9 mouse cellular contexts compared by ENCODE assay signal in the genomic region with DNA sequence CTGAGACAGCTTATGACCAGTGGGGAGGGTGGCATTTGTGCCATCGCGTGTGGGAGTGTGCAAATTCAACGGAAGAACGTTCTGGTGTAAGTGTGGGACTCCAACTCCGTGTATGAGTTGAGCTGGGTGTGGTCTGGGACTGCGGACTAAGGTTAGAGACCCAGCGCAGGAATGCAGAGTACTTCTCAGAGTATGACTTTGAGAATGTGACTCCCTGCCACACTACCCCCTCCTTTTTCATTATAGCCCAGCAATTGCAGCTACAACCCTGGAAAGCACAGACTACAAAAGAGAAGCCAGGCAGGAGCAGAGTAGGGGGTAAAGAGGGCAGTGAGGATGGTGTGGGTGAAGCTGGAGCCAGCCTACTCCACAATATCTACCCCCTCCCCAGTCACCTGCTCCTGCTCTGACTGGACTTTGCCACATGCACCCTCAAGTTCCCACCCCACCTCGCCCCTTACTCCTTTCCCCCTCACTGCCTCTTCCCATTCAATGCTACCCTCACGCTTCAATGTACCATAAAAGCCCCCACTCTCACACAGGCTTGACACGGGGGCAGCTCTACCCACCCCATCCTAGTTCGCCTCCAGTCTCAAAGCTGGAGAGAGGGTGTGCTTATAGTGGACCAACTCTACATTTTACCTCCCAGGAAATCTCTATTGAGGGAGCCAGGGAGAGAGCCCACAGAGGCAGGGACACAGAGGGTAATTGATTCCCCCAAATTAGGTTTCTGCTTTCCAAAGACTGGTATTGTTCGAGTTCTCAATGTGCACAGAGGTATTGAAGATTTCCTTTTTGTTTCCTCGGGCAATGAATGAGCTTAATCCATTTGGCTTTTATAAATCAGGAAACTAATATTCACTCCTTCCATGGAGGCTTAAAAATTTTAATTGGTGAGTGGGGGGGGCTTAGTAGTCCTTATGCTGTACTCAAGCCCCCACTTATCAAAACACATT. TPM values are rescaled to one million over a fixed set of nuclear protein-coding genes. Genes with fewer than 3 reads are reported as not detected.
DNase-seq lines count a peak whose midpoint lies in the region; ATAC-seq and TF ChIP-seq lines count a peak whose summit lies in the region.
"Had no signal": no experiment of that assay in that cellular context is flagged by ENCODE, and none has a peak within 500 bp of the region (broad histone marks: within the 10 kb centered on the region; RNA-seq: fewer than 3 reads in every experiment).

No protein-coding gene starts in this region.

- peaks cover 29% of the 10 kb centered on the region for H3K27me3 ChIP-seq in kidney, postnatal 0 days (ENCODE audit: insufficient read depth, low read length)
- peaks cover 38% of the 10 kb centered on the region for H3K27me3 ChIP-seq in hindbrain, embryonic 14.5 days (ENCODE audit: control insufficient read depth, insufficient read depth, low read length)
- H3K27me3 ChIP-seq in midbrain, postnatal 0 days (ENCODE audit: insufficient read depth, low read length) = 0 out of 2 replicates have a peak, but pooled peaks cover 6% of the 10 kb centered on the region

- H3K4me1 ChIP-seq in kidney, postnatal 0 days (replicated peaks; ENCODE audit: insufficient read depth, low read length) = no peaks in the 10 kb centered on the region; the same call in 1 of the 2 replicates
- peaks cover 11% of the 10 kb centered on the region for H3K4me1 ChIP-seq in hindbrain, embryonic 14.5 days (replicated peaks; ENCODE audit: control insufficient read depth, insufficient read depth, low read length)
- H3K4me1 ChIP-seq in midbrain, postnatal 0 days (ENCODE audit: insufficient read depth, low read length) = peaks cover 13% of the 10 kb centered on the region; the same call in 1 of the 2 replicates

- H3K9ac ChIP-seq in kidney, postnatal 0 days (ENCODE audit: low read depth, low read length) = no peak overlapping the region
- H3K9ac ChIP-seq in hindbrain, embryonic 14.5 days = peak overlapping the region; percentile 85; the same call in 1 of the 2 replicates
- peak overlapping the region; percentile 91; the same call in 1 of the 2 replicates for H3K9ac ChIP-seq in midbrain, postnatal 0 days (replicated peaks; ENCODE audit: low read length, poor library complexity, severe bottlenecking)

- H3K27ac ChIP-seq in kidney, postnatal 0 days = no peak overlapping the region
- no peak overlapping the region for H3K27ac ChIP-seq in hindbrain, embryonic 14.5 days
- H3K27ac ChIP-seq in midbrain, postnatal 0 days (ENCODE audit: low read depth, low read length) = peak overlapping the region; percentile 80

- ATAC-seq in kidney, postnatal 0 days (replicated peaks; ENCODE audit: low FRiP score, low read depth) = peak; percentile 40; the same call in 1 of the 2 replicates
- ATAC-seq in hindbrain, embryonic 14.5 days (ENCODE audit: low FRiP score) = peak; percentile 25; the same call in 1 of the 2 replicates
- ATAC-seq in midbrain, postnatal 0 days (ENCODE audit: low FRiP score) = peak; percentile 13; the same call in 1 of the 2 replicates
- no peak for ATAC-seq in frontal cortex, adult (ENCODE audit: low TSS enrichment)

- H3K4me3 ChIP-seq in kidney, postnatal 0 days (replicated peaks; ENCODE audit: low read depth, low read length) = peak overlapping the region; percentile 51
- peak overlapping the region; percentile 59 for H3K4me3 ChIP-seq in hindbrain, embryonic 14.5 days (replicated peaks; ENCODE audit: low read length)
- H3K4me3 ChIP-seq in midbrain, postnatal 0 days (ENCODE audit: low read depth, low read length) = peak overlapping the region; percentile 70; the same call in 1 of the 2 replicates

- no peak for TF ChIP-seq CTCF in kidney, postnatal 0 days (IDR thresholded peaks at IDR 0.05; ENCODE audit: low read depth)
- TF ChIP-seq CTCF in midbrain, postnatal 0 days (IDR thresholded peaks at IDR 0.05) = no peak

- H3K36me3 ChIP-seq in kidney, postnatal 0 days (ENCODE audit: insufficient read depth, low read length) = no peaks in the 10 kb centered on the region
- H3K36me3 ChIP-seq in hindbrain, embryonic 14.5 days (replicated peaks; ENCODE audit: control insufficient read depth, insufficient read depth) = no peaks in the 10 kb centered on the region
- H3K36me3 ChIP-seq in midbrain, postnatal 0 days (ENCODE audit: insufficient read depth, low read length) = no peaks in the 10 kb centered on the region

- no peak for DNase-seq in kidney, postnatal 0 days (ENCODE audit: low spot score)
- no peak for DNase-seq in kidney, adult 8-10 months
- DNase-seq in embryo, embryonic 11 days = peak; percentile 42
- no peak for DNase-seq in hindbrain, embryonic 14.5 days (ENCODE audit: low spot score)
- no peak for DNase-seq in midbrain, postnatal 0 days (ENCODE audit: low spot score)
- no peak for DNase-seq in urinary bladder, adult 18-20 months (ENCODE audit: low spot score in 2 of 2)
- no peak for DNase-seq in cerebellum, postnatal 4 days (ENCODE audit: low spot score in 2 of 2)

- 25% methylated on average over 13 of the region's 13 CpGs for WGBS in kidney, postnatal 0 days
- WGBS in hindbrain, embryonic 14.5 days = 6% methylated on average over 13 of the region's 13 CpGs
- 10% methylated on average over 13 of the region's 13 CpGs for WGBS in midbrain, postnatal 0 days

- H3K4me2 ChIP-seq in kidney, postnatal 0 days (ENCODE audit: low read length) = peak overlapping the region; percentile 96
- H3K4me2 ChIP-seq in hindbrain, embryonic 14.5 days (replicated peaks) = peak overlapping the region; percentile 99
- peak overlapping the region; percentile 98 for H3K4me2 ChIP-seq in midbrain, postnatal 0 days (ENCODE audit: low read depth, low read length, poor library complexity, severe bottlenecking)

- no peaks in the 10 kb centered on the region for H3K9me3 ChIP-seq in kidney, postnatal 0 days (replicated peaks; ENCODE audit: low read length)
- H3K9me3 ChIP-seq in hindbrain, embryonic 14.5 days (ENCODE audit: control insufficient read depth, low read length) = no peaks in the 10 kb centered on the region
- no peaks in the 10 kb centered on the region for H3K9me3 ChIP-seq in midbrain, postnatal 0 days (ENCODE audit: low read length)

RNA-seq across cellular contexts. Expression of gene Lmo1, which starts 0.9 kb away (rescaled TPM):
- 8.7 and 11.0 TPM in 2 replicates for polyA plus RNA-seq in kidney, postnatal 0 days (2015; fragmentation: Nextera tagmentation; extraction: Ambion mirVana)
- 55.2 and 64.9 TPM in 2 replicates for polyA plus RNA-seq in hindbrain, embryonic 14.5 days (2014; fragmentation: Nextera tagmentation; extraction: Ambion mirVana)
- 109 and 117 TPM in 2 replicates for total RNA-seq in midbrain, postnatal 0 days (2014; rRNA removed)
- 109 and 121 TPM in 2 replicates for polyA plus RNA-seq in midbrain, postnatal 0 days (2015; fragmentation: Nextera tagmentation; extraction: Ambion mirVana)
- total RNA-seq: megakaryocyte-erythroid progenitor cell, adult 5-6 weeks had no signal
